Mouse (Mus musculus) liver, adult 2 months (tissue): ENCODE measurements around the gene Vwa8. TPM values are rescaled to one million over a fixed set of nuclear protein-coding genes. Genes with fewer than 3 reads are reported as not detected.

ENCODE experiments used
- DNase-seq: peaks from one replicate; pipeline ENCODE4 v3.0.0-alpha.2; 2011; ENCODE audit warnings: low read depth, low spot score; ENCODE audit errors: extremely low read depth
- H3K27ac ChIP-seq: fragments of 200-500 bp; replicated peaks from 2 replicates; pipeline ENCODE4 v1.5.1; 2012; ENCODE audit warnings: low read depth, mild to moderate bottlenecking, control low read depth, inconsistent platforms, low read length; ENCODE audit not compliant: insufficient read depth
- H3K27me3 ChIP-seq: fragments of 200-500 bp; 2 replicates; pipeline ENCODE4 v1.6.1; 2012; ENCODE audit warnings: mild to moderate bottlenecking, moderate library complexity, low read length, inconsistent platforms; ENCODE audit not compliant: control insufficient read depth, insufficient read depth
- H3K36me3 ChIP-seq: fragments of 200-500 bp; 2 replicates; pipeline ENCODE4 v1.6.1; 2012; ENCODE audit warnings: low read length, inconsistent platforms; ENCODE audit not compliant: control insufficient read depth, insufficient read depth
- H3K4me1 ChIP-seq: fragments of 200-500 bp; 2 replicates; pipeline ENCODE4 v1.6.1; 2011; ENCODE audit warnings: low read length; ENCODE audit not compliant: control insufficient read depth, insufficient read depth
- H3K4me3 ChIP-seq: fragments of 200-500 bp; 2 replicates; pipeline ENCODE4 v1.5.1; 2011; ENCODE audit warnings: low read depth, mild to moderate bottlenecking, control low read depth, low read length, moderate library complexity; ENCODE audit not compliant: insufficient read depth
- H3K79me2 ChIP-seq: fragments of 200-500 bp; 2 replicates; pipeline ENCODE4 v1.6.1; 2012; ENCODE audit warnings: inconsistent platforms, mild to moderate bottlenecking, low read length, moderate library complexity; ENCODE audit not compliant: control insufficient read depth, insufficient read depth
- H3K9ac ChIP-seq: fragments of 200-500 bp; 2 replicates; pipeline ENCODE4 v1.6.1; 2012; ENCODE audit warnings: low read depth, mild to moderate bottlenecking, control low read depth, inconsistent platforms, low read length
- CTCF ChIP-seq: fragments of 200-500 bp; IDR thresholded peaks from 2 replicates; pipeline ENCODE4 v1.5.1; 2011; ENCODE audit warnings: low read depth, low read length, control low read depth
- POLR2A ChIP-seq: fragments of 200-500 bp; IDR thresholded peaks from 2 replicates; pipeline ENCODE4 v1.6.1; 2011; ENCODE audit warnings: low read length, control low read depth; ENCODE audit not compliant: insufficient read depth; ENCODE audit errors: extremely low read depth
- WGBS: fragments of 180-500 bp; shearing (Covaris S2); methylation state at CpG from one replicate; pipeline ENCODE4 v1.1.7; 2018; 5-methylcytosine and 5-hydroxymethylcytosine counted together
- polyA plus RNA-seq: library from polyadenylated mRNA; depleted of rRNA; stranded (reverse); fragments of >200 nt; gene quantifications from 2 replicates; pipeline ENCODE4 v1.2.3, GENCODE M21; 2012; rRNA removed
- total RNA-seq: library from RNA; depleted of rRNA; stranded (reverse); fragments of >200 nt; gene quantifications from 2 replicates; pipeline ENCODE4 v1.2.3, GENCODE M21; 2014; rRNA removed

The Vwa8 gene
- total and polyA plus RNA-seq, 2 experiments, result 44.0 to 106 TPM

DNA sequence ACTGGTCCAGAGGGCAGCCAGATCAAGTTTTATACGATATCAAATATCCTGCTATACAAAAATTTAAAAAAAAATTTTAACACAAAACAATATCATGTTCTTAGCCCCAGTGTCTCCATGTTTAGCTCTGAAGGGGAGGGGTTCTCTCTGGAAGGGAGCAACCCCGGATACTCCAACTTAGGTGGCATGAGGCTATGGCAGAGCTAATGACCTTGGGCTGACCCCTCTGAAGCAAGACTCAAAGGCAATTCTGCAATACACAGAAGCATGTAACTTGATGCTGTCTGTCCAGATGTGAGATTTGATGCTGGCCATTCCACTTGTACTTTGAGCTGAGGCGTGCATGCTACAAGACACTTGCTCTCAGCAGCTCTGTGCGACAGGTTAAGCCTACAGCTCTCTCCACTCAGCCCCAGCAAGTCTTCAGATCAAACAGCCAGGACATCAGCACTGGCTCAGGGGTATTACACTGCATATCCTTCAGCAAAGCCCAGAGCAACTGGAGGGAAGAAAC is 392.3 kb downstream of the Vwa8 start:
- H3K4me3 ChIP-seq, result no peak overlapping the region
- TF ChIP-seq CTCF (no peak), POLR2A (no peak)
- H3K79me2 ChIP-seq, result no peaks in the 10 kb centered on the region
- H3K9ac ChIP-seq, result no peak overlapping the region
- no peaks in the 10 kb centered on the region for H3K4me1 ChIP-seq
- no peaks in the 10 kb centered on the region for H3K36me3 ChIP-seq
- no peak overlapping the region for H3K27ac ChIP-seq
- no peak for DNase-seq
- no peaks in the 10 kb centered on the region for H3K27me3 ChIP-seq
- WGBS, result 86% methylated on average over 4 of the region's 4 CpGs

DNA sequence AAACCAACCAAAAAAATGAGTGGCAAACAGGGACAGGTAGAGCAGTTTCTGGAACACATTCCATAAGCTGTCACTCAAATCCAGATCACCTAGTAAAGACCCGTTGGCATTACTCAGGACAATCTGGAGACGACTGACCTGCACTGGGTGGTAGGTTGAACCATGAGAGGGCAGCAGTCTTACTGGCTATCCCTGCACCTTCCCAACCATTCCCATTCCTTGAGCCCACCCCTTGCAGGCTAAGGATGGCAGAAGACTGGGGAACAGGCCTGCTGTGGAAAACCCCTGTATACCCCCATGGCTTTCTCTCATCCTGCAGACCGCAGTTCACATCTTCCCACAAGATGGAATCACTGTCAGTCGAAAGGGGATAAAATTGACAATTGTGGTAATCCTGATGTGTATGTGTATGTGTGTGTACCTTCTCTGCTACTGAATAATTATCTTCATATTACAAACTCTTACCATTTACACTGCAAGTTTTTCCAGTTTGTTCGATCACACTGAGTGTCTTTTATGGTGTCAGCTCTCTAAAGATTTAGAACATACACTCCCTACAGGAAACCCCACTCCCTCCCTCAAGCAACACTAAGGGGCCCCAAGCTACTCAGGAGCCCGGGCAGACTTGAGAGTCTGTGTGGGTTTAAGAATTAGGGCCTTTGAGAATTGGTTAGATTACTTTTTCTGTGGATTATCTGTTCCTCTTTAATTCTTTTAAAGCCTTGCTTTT is 393.0 kb downstream of the Vwa8 start:
- Histone ChIP-seq H3K36me3 (no peaks in the 10 kb centered on the region), H3K4me3 (no peak overlapping the region), H3K27ac (no peak overlapping the region), H3K9ac (no peak overlapping the region), H3K79me2 (no peaks in the 10 kb centered on the region), H3K4me1 (no peaks in the 10 kb centered on the region), H3K27me3 (no peaks in the 10 kb centered on the region)
- no peak for TF ChIP-seq POLR2A
- TF ChIP-seq CTCF, result no peak
- no peak for DNase-seq
- WGBS, result 79% methylated on average over 6 of the region's 6 CpGs

DNA sequence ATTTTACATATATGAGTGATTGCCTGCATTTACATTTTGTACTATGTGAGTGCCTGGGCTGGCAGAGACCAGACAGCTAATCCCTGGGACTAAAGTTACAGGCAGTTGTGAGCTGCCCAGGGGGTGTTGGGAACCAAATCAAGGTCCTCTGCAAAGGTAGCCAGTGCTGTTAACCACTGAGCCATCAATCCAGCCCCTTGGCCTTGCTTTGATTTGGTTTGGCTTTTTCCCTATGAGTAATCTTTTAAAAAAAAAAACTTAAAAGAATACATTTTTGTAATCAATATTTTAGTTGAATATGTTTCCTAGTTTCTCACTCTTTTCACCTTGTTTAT is 393.5 kb downstream of the Vwa8 start:
- Histone ChIP-seq H3K9ac (no peak overlapping the region), H3K79me2 (no peaks in the 10 kb centered on the region), H3K27me3 (no peaks in the 10 kb centered on the region), H3K4me1 (no peaks in the 10 kb centered on the region), H3K27ac (no peak overlapping the region), H3K4me3 (no peak overlapping the region), H3K36me3 (no peaks in the 10 kb centered on the region)
- no peak for DNase-seq
- TF ChIP-seq POLR2A (no peak), CTCF (no peak)

DNA sequence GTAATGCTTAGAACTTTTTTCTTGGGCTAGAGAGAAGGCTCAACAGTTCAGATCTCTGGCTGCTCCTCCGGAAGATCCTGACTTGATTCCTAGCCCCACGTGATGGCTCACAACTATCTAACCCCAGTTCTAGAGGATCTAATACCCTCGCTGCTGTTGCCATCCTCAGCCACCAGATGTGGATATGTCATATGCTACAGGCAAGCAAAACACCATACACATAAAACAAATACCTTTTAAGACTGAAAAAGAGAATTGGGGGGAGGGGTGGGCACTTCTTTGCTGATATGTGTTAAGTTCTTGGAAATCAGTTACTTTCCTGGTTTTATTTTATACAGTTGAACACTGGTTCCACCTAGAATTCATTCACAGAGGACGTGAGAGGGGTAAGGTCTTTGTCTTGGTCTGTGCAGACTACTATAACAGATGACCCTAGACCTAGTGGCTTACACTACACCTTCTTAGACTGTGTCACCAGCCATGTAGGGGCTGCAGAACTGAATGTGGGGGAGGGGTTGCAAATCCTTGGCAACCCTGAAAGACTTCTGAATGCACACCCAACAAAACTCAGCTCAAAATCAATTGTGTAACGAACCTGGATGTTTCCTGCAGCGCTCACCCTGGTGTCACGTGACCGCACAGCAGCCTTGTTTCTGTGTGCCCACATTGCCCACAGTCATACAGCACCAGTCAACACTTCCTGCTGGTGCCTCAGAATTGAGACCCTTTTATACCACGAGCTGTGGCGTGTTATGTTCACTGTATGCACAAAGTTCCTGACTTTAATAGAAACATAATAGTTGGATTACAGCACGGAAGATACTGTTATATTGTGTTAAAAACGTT is 394.4 kb downstream of the Vwa8 start:
- no peaks in the 10 kb centered on the region for H3K36me3 ChIP-seq
- no peak overlapping the region for H3K4me3 ChIP-seq
- H3K79me2 ChIP-seq, result no peaks in the 10 kb centered on the region
- no peak for DNase-seq
- 77% methylated on average over 12 of the region's 12 CpGs for WGBS
- TF ChIP-seq CTCF (no peak), POLR2A (no peak)
- H3K27me3 ChIP-seq, result no peaks in the 10 kb centered on the region
- H3K27ac ChIP-seq, result no peak overlapping the region
- H3K4me1 ChIP-seq, result no peaks in the 10 kb centered on the region
- H3K9ac ChIP-seq, result no peak overlapping the region

DNA sequence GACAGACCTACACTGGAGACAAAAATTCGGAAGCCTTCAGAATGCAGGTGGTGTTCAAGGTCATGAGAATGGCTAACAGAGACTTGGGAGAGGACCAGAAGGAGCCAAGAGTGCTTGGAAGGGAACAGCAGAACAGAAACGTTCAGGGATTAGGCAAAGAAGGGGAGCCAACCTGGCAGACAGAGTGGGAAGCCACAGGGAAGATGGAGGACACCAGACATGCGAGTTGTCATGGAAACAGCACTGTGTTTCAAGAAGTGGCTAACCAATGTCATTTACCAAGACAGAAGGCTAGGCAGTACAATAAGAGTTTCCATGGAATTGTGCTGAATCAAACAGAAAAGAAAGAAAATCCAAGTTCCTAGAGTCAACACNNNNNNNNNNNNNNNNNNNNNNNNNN is 395.7 kb downstream of the Vwa8 start:
- 65% methylated on average over 3 of the region's 3 CpGs for WGBS
- no peak overlapping the region for H3K27ac ChIP-seq
- H3K9ac ChIP-seq, result no peak overlapping the region
- TF ChIP-seq POLR2A, result no peak
- TF ChIP-seq CTCF, result no peak
- H3K79me2 ChIP-seq, result no peaks in the 10 kb centered on the region
- DNase-seq, result no peak
- H3K4me3 ChIP-seq, result no peak overlapping the region
- H3K27me3 ChIP-seq, result no peaks in the 10 kb centered on the region
- H3K36me3 ChIP-seq, result no peaks in the 10 kb centered on the region
- no peaks in the 10 kb centered on the region for H3K4me1 ChIP-seq

DNA sequence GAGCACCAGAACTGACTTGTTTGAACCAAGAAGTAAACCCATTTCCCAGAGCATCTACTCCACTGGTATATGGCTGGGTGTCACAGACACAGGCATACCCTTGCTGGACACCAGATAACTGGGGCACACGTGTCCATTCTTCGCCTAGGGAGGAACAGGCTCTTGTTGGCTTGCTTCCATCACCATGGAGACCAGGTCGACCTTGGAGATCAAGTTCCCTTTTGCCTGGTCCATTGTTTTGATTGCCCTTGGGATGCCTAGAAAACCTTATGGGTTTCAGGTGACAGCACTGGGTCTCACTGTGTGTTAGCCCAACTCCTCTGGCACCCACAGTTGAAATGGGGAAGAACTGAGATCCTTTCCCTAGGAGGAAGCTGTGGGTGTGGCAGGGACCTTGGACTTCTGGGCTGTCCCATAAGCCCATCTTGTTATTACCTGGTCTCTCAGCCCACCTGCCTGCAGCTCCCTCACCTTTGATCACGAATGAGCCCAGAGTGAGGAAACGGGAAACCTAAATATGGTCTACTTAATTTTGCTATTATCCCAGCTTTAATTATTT is 403.0 kb downstream of the Vwa8 start:
- no peaks in the 10 kb centered on the region for H3K79me2 ChIP-seq
- H3K27me3 ChIP-seq, result no peaks in the 10 kb centered on the region
- no peak overlapping the region for H3K4me3 ChIP-seq
- WGBS, result 66% methylated on average over 5 of the region's 5 CpGs
- no peak overlapping the region for H3K9ac ChIP-seq
- no peaks in the 10 kb centered on the region for H3K36me3 ChIP-seq
- no peaks in the 10 kb centered on the region for H3K4me1 ChIP-seq
- H3K27ac ChIP-seq, result no peak overlapping the region
- no peak for TF ChIP-seq POLR2A
- no peak for TF ChIP-seq CTCF
- no peak for DNase-seq

Other genes starting within 250 kb of the Vwa8 start
- 1.7 and 1.8 TPM in 2 replicates for gene Dgkh, start 116.3 kb upstream of the Vwa8 start, total RNA-seq
- 0.14 and 0.24 TPM in 2 replicates for gene Dgkh, start 116.3 kb upstream of the Vwa8 start, polyA plus RNA-seq